Mouse (Mus musculus) megakaryocyte, embryonic 14.5 days (primary cell): Measurements from ENCODE around the gene Trem2.

Experiments
- FLI1 ChIP-seq: IDR thresholded peaks from 2 replicates; pipeline ENCODE4 v1.6.1; 2012; ENCODE audit warnings: low read length, inconsistent platforms, mixed read lengths
- GATA1 ChIP-seq: IDR thresholded peaks from 3 replicates; pipeline ENCODE4 v1.6.1; 2012; ENCODE audit warnings: mixed read lengths, low read length, inconsistent platforms, borderline replicate concordance

GRCm38 (mm10) chr17:48365511-48366155 is 19.4 kb downstream of the Trem2 start:
- TF ChIP-seq GATA1 (no peak), FLI1 (no peak)
